Comparison of ENCODE assay signal across 8 mouse cellular contexts in the genomic region with DNA sequence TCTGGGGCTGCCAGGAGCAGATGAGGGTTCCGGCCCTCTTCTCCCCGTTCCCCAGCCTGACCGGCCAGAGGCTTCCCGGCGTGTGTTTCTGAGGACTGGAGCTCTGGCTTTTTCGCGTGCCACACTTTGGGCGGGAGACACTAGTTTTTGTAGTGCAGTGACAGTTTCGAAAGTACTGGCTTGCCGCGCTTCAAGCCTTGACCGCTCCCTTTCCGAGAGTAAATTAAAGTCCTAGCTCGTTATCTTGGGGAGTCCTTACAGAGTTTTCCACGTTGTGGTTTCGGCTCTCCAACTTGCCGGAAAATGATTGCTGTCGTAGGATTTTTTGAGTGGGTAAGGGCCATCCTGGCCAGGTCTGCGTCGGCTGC. TPM values are rescaled to one million over a fixed set of nuclear protein-coding genes. Genes with fewer than 3 reads are reported as not detected.
DNase-seq lines count a peak whose midpoint lies in the region; ATAC-seq and TF ChIP-seq lines count a peak whose summit lies in the region.

No protein-coding gene starts in this region.

- no peak for TF ChIP-seq CTCF in layer of hippocampus, adult 2 months (conservative IDR thresholded peaks at IDR 0.05)
- TF ChIP-seq CTCF in hindbrain, postnatal 0 days (IDR thresholded peaks at IDR 0.05; ENCODE audit: low read depth): no peak

- no peaks in the 10 kb centered on the region for H3K27me3 ChIP-seq in hindbrain, postnatal 0 days (ENCODE audit: insufficient read depth, low read length)
- no peaks in the 10 kb centered on the region for H3K27me3 ChIP-seq in midbrain, embryonic 16.5 days (ENCODE audit: control insufficient read depth, insufficient read depth, low read depth, low read length)

- no peak for DNase-seq in layer of hippocampus, adult 2 months (ENCODE audit: low spot score in 2 of 2)
- DNase-seq in layer of hippocampus, postnatal 36 days: no peak
- DNase-seq in hindbrain, postnatal 0 days (ENCODE audit: low spot score): no peak
- no peak for DNase-seq in frontal cortex, postnatal 10 days (ENCODE audit: low spot score in 2 of 2)
- DNase-seq in spleen, adult 18-20 months: no peak

- no peaks in the 10 kb centered on the region for H3K36me3 ChIP-seq in hindbrain, postnatal 0 days (ENCODE audit: insufficient read depth, low read length)
- no peaks in the 10 kb centered on the region for H3K36me3 ChIP-seq in midbrain, embryonic 16.5 days (ENCODE audit: control insufficient read depth, insufficient read depth, low read length)

- no peaks in the 10 kb centered on the region for H3K9me3 ChIP-seq in hindbrain, postnatal 0 days (ENCODE audit: low read length)
- no peaks in the 10 kb centered on the region for H3K9me3 ChIP-seq in midbrain, embryonic 16.5 days (replicated peaks; ENCODE audit: control insufficient read depth, low read length, poor library complexity, severe bottlenecking)

- H3K27ac ChIP-seq in layer of hippocampus, adult 2 months: peak overlapping the region; percentile 100
- H3K27ac ChIP-seq in hindbrain, postnatal 0 days: peak overlapping the region; percentile 99
- H3K27ac ChIP-seq in midbrain, embryonic 16.5 days (ENCODE audit: low read length): peak overlapping the region; percentile 100

- H3K4me3 ChIP-seq in layer of hippocampus, adult 2 months: peak overlapping the region; percentile 95
- peak overlapping the region; percentile 74 for H3K4me3 ChIP-seq in hindbrain, postnatal 0 days (ENCODE audit: low read length)
- peak overlapping the region; percentile 97 for H3K4me3 ChIP-seq in midbrain, embryonic 16.5 days (ENCODE audit: low read depth, low read length)

- H3K4me1 ChIP-seq in hindbrain, postnatal 0 days (ENCODE audit: insufficient read depth, low read length): peaks cover 15% of the 10 kb centered on the region
- H3K4me1 ChIP-seq in midbrain, embryonic 16.5 days (ENCODE audit: control insufficient read depth, insufficient read depth, low read length): peaks cover 36% of the 10 kb centered on the region

- peak; percentile 39 for ATAC-seq in common myeloid progenitor, adult 5-6 weeks (replicated peaks; ENCODE audit: low read depth, poor library complexity, severe bottlenecking)
- ATAC-seq in hindbrain, postnatal 0 days: peak; percentile 10; the same call in 1 of the 2 replicates
- no peak for ATAC-seq in midbrain, embryonic 16.5 days
- no peak; the same call in 1 of the 2 replicates for ATAC-seq in frontal cortex, adult (ENCODE audit: low TSS enrichment)

- WGBS in hindbrain, postnatal 0 days: under 1% methylated on average over 20 of the region's 20 CpGs
- WGBS in midbrain, embryonic 16.5 days: under 1% methylated on average over 20 of the region's 20 CpGs

- H3K9ac ChIP-seq in hindbrain, postnatal 0 days (replicated peaks; ENCODE audit: low read length): peak overlapping the region; percentile 90
- H3K9ac ChIP-seq in midbrain, embryonic 16.5 days (ENCODE audit: low read depth, low read length): peak overlapping the region; percentile 100

- H3K4me2 ChIP-seq in hindbrain, postnatal 0 days (ENCODE audit: low read depth, low read length): peak overlapping the region; percentile 96
- peak overlapping the region; percentile 68 for H3K4me2 ChIP-seq in midbrain, embryonic 16.5 days (ENCODE audit: low read length)

RNA-seq across cellular contexts. Expression of a gene that starts 0.7 kb away (rescaled TPM):
- total RNA-seq in layer of hippocampus, adult 2 months (2021): 10 to 100 TPM; 67.3 to 75.0 TPM
- 10 to 100 TPM; 67.8 to 74.8 TPM for total RNA-seq in layer of hippocampus, postnatal 36 days (2021)
- 103 and 108 TPM in 2 replicates for total RNA-seq in common myeloid progenitor, adult 5-6 weeks (2017)
- 25.9 and 28.3 TPM in 2 replicates for total RNA-seq in hindbrain, postnatal 0 days (2014; rRNA removed)
- polyA plus RNA-seq in hindbrain, postnatal 0 days (2015; fragmentation: Nextera tagmentation; extraction: Ambion mirVana): 76.0 and 86.0 TPM in 2 replicates
- polyA plus RNA-seq in midbrain, embryonic 16.5 days (2015; fragmentation: Nextera tagmentation; extraction: Ambion mirVana): 100 and 112 TPM in 2 replicates

RNA-seq across cellular contexts. Expression of a gene that starts 30.9 kb away (rescaled TPM):
- total RNA-seq in layer of hippocampus, adult 2 months (2021): 10 to 100 TPM; 33.1 to 35.8 TPM
- total RNA-seq in layer of hippocampus, postnatal 36 days (2021): 10 to 100 TPM; 29.9 to 34.9 TPM
- 26.5 and 26.8 TPM in 2 replicates for total RNA-seq in common myeloid progenitor, adult 5-6 weeks (2017)
- 21.5 and 30.8 TPM in 2 replicates for total RNA-seq in hindbrain, postnatal 0 days (2014; rRNA removed)
- 33.8 TPM in 2 replicates for polyA plus RNA-seq in hindbrain, postnatal 0 days (2015; fragmentation: Nextera tagmentation; extraction: Ambion mirVana)
- 37.2 and 43.0 TPM in 2 replicates for polyA plus RNA-seq in midbrain, embryonic 16.5 days (2015; fragmentation: Nextera tagmentation; extraction: Ambion mirVana)

RNA-seq across cellular contexts. Expression of a gene that starts 36.1 kb away (rescaled TPM):
- total RNA-seq in layer of hippocampus, adult 2 months (2021): 100 to 1,000 TPM; 101 to 108 TPM
- 100 to 1,000 TPM in 1 of 2 experiments, 10 to 100 TPM in 1; 89.3 to 104 TPM for total RNA-seq in layer of hippocampus, postnatal 36 days (2021)
- total RNA-seq in common myeloid progenitor, adult 5-6 weeks (2017): 0.27 and 0.44 TPM in 2 replicates
- total RNA-seq in hindbrain, postnatal 0 days (2014; rRNA removed): 31.2 and 35.9 TPM in 2 replicates
- 17.3 and 20.0 TPM in 2 replicates for polyA plus RNA-seq in hindbrain, postnatal 0 days (2015; fragmentation: Nextera tagmentation; extraction: Ambion mirVana)
- polyA plus RNA-seq in midbrain, embryonic 16.5 days (2015; fragmentation: Nextera tagmentation; extraction: Ambion mirVana): 29.3 and 31.5 TPM in 2 replicates

RNA-seq across cellular contexts. Expression of a gene that starts 47.4 kb away (rescaled TPM):
- total RNA-seq in layer of hippocampus, adult 2 months (2021): 1 to 10 TPM; 1.5 to 1.7 TPM
- total RNA-seq in layer of hippocampus, postnatal 36 days (2021): 1 to 10 TPM; 1.1 to 2.6 TPM
- total RNA-seq in common myeloid progenitor, adult 5-6 weeks (2017): not detected in 2 replicates
- total RNA-seq in hindbrain, postnatal 0 days (2014; rRNA removed): 2.3 and 3.2 TPM in 2 replicates
- polyA plus RNA-seq in hindbrain, postnatal 0 days (2015; fragmentation: Nextera tagmentation; extraction: Ambion mirVana): 0.48 and 0.64 TPM in 2 replicates
- polyA plus RNA-seq in midbrain, embryonic 16.5 days (2015; fragmentation: Nextera tagmentation; extraction: Ambion mirVana): 0.18 TPM in 1 of 2 replicates, not detected in the other

Comparison
In these comparisons a context has a peak if more than half of its experiments do, and no peak if none do; other contexts are left out.
1. ATAC-seq: peak in common myeloid progenitor, adult 5-6 weeks (single experiment) and hindbrain, postnatal 0 days (single experiment); none in midbrain, embryonic 16.5 days (single experiment) and frontal cortex, adult (single experiment).
2. RNA of a gene that starts 36.1 kb away (total RNA-seq): 101 to 108 TPM in layer of hippocampus, adult 2 months, 89.3 to 104 TPM in layer of hippocampus, postnatal 36 days and 31.2 to 35.9 TPM in hindbrain, postnatal 0 days; 0.27 to 0.44 TPM in common myeloid progenitor, adult 5-6 weeks; every median in the first group is over 10 times any median in the second.
3. Peak in every context shown above with its lines, with median percentiles within 50 percentile points of each other: H3K27ac ChIP-seq and H3K4me3 ChIP-seq.